Mouse (Mus musculus): Measurements from ENCODE around the gene Ddx19b. TPM values are rescaled to one million over a fixed set of nuclear protein-coding genes. Genes with fewer than 3 reads are reported as not detected.
"Not testable (repeated sequence)": the region's sequence is repeated elsewhere in the genome, so short reads cannot be mapped to it uniquely, and the experiment has no call there.

The Ddx19b gene
- polyA plus RNA-seq, 1 experiment = 6.2 TPM

DNA sequence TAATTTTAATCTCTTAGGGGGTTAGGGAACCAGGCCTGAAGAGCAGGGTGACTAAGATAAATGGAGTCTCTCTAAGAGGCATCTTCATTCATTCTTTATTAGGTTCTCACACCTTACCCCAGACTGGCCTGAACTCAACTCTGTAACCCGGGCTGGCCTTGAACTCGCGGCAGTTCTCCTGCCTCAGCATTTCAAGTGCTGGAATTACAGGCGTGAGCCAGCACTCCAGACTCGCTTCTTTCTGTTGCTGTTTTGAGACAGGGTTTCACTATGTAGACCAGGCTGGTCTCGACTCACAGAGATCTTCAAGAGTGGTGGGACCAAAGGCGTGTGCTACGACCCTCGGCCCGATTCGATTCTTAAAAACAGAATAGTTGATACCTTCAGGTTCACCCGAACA is 2.7 kb upstream of the Ddx19b start:
- no peak for DNase-seq (ENCODE audit: low spot score)

DNA sequence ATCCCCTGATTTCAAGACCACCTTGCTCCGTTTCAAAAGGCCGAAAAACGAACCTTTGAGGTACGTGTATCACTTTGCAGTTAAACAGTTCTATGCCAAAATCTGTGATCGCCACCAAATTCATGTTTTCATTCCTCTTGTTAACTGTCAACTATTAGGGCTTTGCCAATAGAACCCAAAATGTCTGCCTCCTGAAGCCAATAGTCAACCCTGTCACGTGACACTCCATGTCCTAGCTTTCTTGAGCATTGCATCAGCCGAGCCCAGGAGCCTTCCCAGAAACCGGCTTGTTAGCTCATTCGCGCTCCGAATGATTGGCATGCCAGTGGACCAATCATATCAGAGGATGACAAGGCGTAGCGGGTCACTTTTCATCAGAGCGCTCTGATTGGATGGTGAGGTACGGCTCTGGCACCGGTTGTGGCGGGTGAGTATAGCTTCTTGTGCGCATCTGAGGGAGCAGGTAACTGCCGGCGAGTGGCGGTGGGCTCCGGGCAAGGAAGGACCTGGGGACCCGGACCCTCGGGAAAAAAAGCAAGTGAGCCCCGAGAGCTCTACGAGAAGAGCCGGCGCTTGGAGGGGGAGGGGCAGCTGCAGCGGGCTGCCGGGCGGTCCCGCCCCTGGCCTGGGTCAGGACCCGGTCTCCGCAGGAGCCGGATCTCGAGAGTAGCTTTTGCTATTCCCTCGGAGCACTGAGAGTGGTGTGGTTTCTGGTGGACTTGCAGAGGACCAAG is 2.1 kb upstream of the Ddx19b start:
- peak; percentile 87 for DNase-seq (ENCODE audit: low spot score)

DNA sequence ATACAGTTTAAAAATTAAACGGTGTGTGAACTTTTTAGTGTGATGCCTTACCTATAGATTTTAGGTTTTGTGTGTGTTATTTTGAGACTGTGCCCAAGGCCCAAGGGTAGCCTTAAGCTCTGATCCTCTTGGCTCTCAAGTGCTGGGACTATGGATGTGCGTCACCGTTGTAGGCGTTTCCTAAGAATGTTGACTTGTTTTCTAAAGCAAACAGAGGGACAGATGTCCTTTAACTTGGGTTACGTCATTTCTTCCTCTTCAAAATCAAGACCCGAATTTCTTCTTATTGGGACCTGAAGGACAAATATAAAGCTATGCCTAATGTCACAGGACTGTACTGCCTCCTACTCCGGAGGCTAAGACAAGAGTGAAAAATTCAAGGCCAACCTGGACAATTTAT is 1.4 kb upstream of the Ddx19b start, which contains the start of gene Aars:
Gene Aars (plus strand): TSS at position 229 of the 400 bp plus-strand sequence.
- no peak for DNase-seq (ENCODE audit: low spot score)

DNA sequence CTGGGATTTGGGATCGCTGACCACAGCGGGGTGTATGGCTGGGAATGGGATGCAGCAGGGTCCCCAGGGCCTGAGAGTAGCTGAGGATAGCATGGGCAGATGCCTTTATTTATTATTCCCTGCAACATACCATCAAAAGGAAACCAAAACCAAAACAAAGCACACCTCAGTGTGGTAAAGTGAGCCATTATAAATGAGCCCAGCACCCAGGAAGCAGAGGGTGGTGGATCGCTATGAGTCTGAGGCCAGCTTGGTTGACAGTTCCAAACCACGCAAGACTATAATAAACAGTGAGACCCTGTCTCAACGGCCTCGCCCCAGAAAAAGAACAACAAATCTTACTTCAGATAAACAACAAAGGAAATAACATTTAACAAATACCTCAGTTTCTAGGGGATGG is 1.5 kb downstream of the Ddx19b start:
- DNase-seq (ENCODE audit: low spot score) = no peak

DNA sequence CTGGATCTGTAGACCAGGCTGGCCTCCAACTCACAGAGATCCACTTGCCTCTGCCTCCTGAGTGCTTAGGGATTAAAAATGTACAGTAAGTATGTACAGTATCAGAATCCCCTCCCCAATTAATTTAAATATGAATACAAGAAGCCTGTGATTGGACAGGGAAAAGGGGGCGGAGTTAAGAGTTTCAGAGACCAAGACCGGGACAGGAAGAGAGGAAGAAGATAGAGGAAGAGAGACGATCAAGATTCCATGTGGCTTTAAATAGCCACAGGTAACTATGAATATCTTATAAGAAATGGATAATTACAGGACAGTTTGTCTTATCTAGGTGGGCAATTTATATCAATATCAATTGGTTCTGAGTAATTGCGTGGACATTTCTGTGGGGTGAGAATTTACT is 2.0 kb downstream of the Ddx19b start:
- DNase-seq (ENCODE audit: low spot score) = no peak

DNA sequence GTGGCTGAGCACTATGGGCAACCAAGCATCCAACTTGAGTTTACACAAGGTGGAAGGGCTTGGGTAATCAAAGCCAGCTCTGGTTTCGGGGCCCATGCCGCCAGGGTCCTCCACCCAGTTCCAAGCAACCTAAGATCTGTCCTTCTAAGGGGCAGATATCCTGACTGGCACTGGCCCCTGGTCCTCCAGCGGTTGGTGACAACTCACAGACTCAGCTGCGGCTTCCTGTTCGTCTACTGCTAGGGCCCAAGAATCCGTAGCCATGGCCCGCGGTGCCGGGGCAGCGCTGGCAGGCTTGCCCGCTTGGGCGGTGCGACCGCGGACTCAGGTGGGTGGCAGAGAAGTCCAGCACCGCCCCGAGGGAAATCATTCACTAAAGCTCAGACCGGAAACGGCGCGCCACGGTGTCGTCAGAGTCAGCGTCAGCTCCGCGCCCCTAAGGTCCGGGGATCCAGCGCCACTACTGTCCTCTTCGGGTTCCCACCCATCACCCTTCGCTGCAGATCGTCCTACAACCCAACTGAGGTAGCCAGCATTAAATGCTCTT is 4.1 kb downstream of the Ddx19b start:
- peak; percentile 78 for DNase-seq (ENCODE audit: low spot score)

DNA sequence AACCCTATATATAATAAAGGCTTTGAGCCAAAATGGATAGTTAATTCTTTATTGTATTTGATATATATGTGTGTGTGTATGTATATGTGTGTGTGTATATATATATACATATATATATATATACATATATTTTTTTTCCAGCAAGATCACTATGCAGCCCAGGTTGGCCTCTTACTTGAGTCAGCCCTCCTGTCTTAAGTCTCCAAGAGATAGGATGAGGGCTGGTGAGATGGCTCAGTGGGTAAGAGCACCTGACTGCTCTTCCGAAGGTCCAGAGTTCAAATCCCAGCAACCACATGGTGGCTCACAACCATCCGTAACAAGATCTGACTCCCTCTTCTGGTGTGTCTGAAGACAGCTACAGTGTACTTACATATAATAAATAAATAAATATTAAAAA is 4.9 kb downstream of the Ddx19b start:
- not testable (repeated sequence) for DNase-seq (ENCODE audit: low spot score)

DNA sequence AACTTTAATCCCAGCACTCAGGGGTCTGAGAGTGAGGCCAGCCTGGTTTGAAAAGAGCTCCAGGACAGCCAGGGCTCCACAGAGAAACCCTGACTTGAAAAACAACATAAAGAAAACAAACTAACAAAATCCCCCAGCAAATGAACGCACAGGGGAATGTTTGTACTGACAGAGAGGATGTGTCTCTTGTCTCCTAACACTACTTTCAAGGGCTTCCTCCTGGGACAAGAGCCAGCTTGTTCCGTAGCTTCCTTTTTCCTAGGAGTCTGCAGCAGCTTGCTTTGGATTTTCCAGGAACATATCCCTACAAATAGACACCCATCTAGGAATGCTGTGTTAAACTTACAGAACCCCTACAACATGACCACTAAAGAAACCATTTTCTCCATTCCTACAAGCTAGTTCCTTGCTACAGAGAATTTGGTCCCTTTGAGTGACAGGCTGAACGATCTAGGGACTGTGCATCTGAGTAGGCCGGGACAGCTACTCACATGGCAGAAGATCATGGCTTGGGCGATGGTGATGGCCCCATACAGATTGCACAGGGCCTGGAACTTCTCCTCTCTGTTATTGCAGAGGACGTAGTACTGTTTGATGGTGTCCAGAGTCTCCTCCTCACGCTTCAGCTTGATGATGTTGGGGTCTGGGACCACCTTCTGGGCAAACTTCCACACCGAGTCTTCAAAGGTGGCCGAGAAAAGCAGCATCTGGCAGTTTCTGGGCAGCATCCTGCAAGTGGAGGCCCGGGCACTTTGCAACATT is 21.1 kb downstream of the Ddx19b start:
- DNase-seq (ENCODE audit: low spot score) = not testable (repeated sequence)

DNA sequence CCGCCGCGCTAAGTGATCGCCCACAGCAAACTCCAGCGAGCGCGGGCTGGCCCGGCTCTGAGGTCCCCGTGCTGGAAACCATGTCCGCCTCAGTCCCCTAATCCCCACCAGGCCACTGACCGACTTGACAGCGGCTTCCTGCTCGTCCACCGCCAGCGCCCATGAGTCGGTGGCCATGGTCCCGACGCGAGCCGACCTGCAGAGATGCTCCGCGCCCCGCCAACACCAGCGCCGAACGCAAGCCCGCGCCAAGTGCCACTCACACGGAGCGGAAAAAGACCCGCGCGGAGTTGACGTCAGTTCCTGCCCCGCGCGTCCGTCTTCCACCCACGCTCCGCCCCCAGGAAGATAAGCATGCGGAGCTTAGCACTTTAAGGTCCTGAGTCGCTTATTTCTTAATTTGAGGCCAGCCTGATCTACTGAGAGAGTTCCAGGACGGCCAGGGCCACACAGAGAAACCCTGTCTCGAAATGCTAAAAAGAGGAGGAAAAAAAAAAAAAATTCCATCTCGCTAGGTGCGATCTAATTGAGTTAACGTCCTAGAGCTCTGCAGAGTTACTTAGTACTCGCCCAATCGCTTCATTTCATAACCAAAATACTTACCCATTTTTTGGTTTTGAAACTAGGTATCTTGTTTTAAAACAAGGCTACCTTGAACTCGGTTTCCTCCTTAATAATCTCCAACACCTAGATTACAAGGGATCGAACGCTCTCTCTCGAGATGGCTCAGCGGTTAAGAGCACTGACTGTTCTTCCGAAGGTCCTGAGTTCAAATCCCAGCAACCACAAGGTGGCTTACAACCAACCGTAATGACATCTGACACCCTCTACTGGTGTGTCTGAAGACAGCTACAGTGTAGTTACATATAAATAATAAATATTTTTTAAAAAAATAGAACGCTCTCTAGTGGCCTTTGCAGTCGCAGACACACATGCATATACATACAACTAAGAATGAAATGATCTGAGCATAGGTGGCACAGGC is 33.7 kb downstream of the Ddx19b start, which contains the start of gene Ddx19a:
Gene Ddx19a (minus strand): TSS at position 254 of the 985 bp plus-strand sequence.
- peak; percentile 76 for DNase-seq (ENCODE audit: low spot score)

DNA sequence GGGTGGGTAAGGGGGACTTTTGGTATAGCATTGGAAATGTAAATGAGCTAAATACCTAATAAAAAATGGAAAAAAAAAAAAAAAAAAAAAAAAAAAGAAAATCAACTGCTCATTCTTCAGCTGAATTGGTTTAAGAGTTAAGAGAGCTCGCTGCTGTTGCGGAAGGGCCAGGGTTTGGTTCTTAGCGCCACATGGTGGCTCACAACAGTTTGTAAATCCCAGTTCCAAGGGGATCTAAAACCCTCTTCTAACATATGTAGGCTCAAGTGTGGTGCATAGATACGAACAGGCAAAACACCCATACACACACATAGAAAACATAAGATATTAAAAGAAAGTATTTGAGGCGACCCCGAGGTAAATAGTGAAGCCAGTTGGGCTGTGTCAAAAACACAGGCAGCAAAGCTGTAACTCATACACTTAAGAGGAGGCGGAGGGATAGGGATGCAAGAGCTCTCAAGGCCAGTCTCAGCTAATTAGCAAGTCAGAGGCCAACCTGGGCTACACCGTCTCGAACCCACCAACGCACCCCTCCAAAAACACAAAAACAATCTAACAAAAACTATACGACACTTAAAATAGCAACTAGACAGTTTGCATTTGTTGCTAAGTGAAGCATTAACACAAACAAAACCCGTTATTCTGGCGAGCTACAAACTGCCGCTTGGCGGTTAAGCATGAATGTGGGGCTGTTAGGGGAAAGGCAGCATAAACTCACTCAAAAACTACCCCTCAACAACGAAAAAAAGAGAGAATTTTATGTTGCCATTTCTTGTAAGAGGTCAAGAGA is 34.7 kb downstream of the Ddx19b start:
- no peak for DNase-seq (ENCODE audit: low spot score)

DNA sequence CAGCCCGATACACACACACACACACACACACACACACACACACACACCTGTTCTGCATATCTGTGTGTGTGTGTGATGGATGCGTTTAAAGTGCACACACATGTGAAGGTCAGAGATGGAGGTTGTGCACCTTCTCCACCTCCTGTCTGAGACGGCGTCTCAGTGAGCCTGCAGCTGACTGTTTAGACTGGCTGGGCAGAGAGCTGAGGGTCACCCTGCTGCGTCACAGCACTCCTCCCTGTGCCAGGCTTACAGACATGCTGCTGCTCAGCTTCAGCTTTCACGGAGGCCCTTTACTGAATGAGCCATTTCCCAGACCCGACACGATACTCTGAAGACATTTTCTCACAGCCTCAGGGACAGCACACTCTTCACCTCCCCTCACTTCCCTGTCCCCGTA is 41.5 kb downstream of the Ddx19b start:
- no peak for DNase-seq (ENCODE audit: low spot score)

DNA sequence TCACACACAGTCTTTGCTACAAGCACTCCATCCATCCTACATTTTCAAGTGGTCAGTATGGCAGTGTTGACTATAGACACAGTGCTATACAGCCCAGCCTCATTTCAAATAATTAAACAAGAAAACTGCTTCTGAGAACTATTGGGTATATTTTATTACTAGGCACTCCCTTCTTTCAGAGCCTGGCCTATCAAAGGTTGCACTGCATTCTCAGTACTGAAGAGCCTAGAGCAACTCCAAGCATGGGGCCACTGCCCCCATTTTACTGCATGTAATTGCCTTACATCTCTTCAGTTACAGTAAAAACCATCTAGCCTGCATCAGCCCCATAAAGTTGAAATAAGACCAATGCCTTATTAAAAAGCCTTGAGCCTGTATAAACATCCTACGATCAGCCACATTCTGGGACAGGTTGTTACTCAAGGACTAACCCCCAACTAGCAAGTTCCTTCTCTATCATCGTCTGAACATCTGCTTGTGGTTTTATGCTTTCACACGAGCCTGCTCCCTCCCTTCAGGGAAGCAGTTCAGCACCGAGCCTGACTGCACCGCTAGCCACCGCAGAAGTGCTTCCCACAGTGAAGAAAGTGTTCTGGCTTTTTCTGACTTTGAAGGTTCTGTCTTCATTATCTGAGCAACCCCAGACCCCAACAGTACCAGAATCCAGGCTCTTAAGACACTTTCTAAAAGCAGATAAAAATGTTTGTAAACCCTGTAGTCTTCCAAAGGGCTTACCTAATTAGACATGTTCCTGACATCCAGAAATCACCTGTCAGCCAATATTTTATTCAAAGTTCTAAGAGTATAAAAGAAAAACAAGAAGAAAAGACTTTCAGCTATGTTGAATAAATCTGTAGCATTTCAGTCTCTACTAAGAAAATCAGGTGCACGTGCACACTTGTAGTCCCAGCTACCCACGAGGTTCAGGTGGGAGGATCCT is 43.5 kb downstream of the Ddx19b start:
- DNase-seq (ENCODE audit: low spot score) = no peak

DNA sequence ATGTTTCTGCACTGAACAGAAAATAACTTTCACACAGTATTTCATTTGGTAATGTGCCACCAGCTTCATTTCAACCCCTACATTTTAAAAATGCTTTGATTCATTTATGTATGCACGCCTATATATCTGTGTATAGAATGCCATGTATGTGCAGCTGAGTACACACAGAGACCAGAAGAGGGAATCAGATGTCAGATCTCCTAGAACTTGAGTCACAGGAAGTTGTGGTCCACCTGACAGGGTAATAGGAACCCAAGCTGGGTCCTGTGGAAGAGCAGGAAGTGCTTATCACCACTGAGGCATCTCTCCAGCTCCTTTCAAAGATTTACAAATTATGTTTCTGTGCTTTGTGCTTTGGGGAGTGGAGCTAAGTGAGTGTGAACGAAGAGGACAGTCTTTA is 50.2 kb downstream of the Ddx19b start:
- no peak for DNase-seq (ENCODE audit: low spot score)

DNA sequence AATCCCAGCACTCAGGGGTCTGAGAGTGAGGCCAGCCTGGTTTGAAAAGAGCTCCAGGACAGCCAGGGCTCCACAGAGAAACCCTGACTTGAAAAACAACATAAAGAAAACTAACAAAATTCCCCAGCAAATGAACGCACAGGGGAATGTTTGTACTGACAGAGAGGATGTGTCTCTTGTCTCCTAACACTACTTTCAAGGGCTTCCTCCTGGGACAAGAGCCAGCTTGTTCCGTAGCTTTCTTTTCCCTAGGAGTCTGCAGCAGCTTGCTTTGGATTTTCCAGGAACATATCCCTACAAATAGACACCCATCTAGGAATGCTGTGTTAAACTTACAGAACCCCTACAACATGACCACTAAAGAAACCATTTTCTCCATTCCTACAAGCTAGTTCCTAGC is 53.6 kb downstream of the Ddx19b start:
- DNase-seq (ENCODE audit: low spot score) = not testable (repeated sequence)

DNA sequence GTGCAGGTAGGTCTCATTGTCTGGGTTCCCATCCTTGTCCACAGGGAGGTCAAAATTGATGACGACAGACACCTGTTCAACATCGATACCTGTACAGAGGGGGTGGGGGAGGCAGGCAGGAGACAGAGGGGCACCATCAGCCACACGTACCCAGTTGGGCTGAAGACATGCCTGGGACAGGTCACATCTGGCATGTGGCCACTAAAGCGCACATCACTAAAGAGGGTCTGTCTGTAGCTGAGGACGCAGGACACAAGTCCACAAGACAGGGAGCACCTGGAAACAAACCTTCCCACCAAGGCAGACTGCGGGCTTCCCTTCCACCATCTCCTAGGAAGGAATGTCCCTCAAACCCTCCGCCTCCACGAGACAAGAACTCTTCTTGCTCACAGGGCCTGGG is 55.0 kb downstream of the Ddx19b start:
- not testable (repeated sequence) for DNase-seq (ENCODE audit: low spot score)

DNA sequence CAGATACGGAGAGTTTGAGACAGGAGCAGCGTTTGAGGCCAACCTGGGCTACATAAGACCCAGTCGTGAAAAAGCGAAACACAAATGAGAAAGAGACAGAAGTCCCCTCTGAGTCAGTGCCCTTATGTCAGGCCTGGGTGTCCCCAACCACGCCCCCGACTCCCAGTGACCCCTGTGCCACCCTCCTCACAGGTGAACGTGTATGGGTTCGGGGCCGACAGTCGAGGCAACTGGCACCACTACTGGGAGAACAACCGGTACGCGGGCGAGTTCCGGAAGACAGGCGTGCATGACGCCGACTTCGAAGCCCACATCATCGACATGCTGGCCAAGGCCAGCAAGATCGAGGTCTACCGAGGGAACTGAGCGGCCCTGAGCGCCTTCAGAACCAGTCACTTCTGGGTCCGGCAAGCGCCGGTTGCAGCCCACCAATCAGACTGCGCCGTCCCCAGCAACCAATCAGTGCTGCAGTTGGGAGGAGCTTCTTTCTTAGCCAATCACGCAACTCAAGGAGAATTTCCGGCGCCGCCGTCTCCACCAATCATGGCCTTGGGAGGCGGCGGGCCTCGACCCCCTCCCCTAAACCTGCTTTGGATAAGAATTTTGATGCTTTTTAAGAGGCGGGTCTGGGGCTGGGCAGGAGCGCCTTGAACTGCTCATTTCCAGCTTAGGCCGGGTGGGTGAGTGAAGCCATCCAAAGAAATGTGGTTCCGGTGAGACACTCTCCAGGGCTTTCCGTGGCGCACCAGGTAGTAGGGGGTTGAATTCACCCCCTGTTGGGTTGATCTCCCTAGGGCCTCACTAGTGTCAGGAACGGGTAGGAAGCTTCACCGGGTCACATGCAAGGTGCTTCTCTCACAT is 61.4 kb downstream of the Ddx19b start:
- peak; percentile 76 for DNase-seq (ENCODE audit: low spot score)

DNA sequence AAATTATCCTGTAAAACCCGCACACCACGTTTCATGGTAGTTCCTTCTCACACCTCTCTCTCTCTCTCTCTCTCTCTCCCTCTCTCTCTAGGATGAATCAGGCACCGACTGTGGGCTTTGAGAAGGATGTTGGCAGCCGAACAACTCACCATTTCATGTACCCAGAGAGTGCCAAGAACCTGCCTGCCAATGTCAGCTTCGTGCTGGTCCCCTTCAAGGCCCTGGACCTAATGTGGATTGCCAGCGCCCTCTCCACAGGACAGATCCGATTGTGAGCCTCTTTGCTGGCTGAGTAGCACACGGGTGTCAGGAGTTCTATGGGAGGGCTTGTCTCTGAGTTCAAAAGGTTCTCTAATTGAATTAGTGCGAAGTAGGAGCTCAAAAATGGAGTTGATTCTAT is 64.2 kb downstream of the Ddx19b start:
- DNase-seq (ENCODE audit: low spot score) = no peak

DNA sequence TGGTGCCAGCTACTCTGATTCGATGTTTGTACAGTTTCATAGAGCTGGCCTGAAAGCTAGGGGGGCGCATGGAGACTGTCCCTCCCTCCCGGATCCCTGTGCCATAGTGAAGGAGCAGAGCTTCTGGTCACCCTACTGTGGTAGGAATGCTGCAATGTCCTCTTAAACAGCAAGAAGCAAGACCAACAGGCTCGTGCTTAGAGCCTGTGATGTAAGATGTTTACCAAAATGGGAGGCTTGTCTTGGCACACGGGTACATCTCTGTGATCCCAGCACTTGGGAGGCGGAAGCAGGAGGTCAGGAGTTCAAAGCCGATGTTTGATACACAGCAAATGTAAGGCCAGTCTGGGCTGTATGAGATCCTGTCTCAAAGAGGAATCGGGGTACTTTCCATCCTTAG is 65.0 kb downstream of the Ddx19b start:
- DNase-seq (ENCODE audit: low spot score) = no peak

DNA sequence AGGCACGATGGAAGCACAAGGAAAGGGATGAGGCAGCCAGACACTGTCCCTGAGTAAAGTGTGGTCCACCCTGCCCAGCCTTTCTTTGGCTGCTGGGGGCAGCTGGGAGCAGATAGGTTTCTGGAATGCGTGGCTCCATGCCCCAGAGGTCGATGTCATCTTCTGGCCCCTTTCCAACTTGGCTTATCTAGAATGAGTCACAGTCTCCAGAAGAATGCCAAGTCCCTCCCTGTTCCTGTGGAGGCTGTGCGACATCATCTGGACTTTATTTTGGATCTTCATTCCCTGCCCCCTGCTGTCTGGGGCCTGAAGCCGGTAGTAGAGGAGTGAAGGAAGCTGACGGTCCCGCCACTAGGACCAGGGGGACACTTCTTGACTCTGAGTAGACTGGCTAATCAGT is 66.0 kb downstream of the Ddx19b start:
- DNase-seq (ENCODE audit: low spot score) = no peak

Measured in urinary bladder, adult 2 months (tissue).